Mouse (Mus musculus): ENCODE data around the gene Gtf2ird2. TPM values are rescaled to one million over a fixed set of nuclear protein-coding genes. Genes with fewer than 3 reads are reported as not detected.

Gtf2ird2 gene
- polyA plus RNA-seq, 1 experiment from 2014 or later, result 8.1 TPM

GRCm38 (mm10) chr5:134186961-134187731 is 3.3 kb downstream of the Gtf2ird2 start:
- Histone ChIP-seq H3K4me2 (replicated peaks) (no peak overlapping the region), H3K4me3 (replicated peaks) (no peak overlapping the region), H3K4me1 (replicated peaks) (peaks cover 8% of the 10 kb centered on the region), H3K9me3 (no peaks in the 10 kb centered on the region), H3K36me3 (no peaks in the 10 kb centered on the region), H3K27me3 (replicated peaks) (no peaks in the 10 kb centered on the region), H3K9ac (no peak overlapping the region), H3K27ac (no peak overlapping the region)
- ATAC-seq, result no peak
- 76% methylated on average over 4 of the region's 4 CpGs for WGBS

GRCm38 (mm10) chr5:134188571-134188970 is 4.8 kb downstream of the Gtf2ird2 start:
- peaks cover 5% of the 10 kb centered on the region for H3K4me1 ChIP-seq (replicated peaks)
- no peak overlapping the region for H3K9ac ChIP-seq
- H3K36me3 ChIP-seq, result no peaks in the 10 kb centered on the region
- WGBS, result 65% methylated on average over 7 of the region's 7 CpGs
- no peak for ATAC-seq
- H3K4me3 ChIP-seq (replicated peaks), result no peak overlapping the region
- no peak overlapping the region for H3K4me2 ChIP-seq (replicated peaks)
- no peaks in the 10 kb centered on the region for H3K9me3 ChIP-seq
- H3K27ac ChIP-seq, result no peak overlapping the region
- H3K27me3 ChIP-seq (replicated peaks), result no peaks in the 10 kb centered on the region

GRCm38 (mm10) chr5:134193664-134194063 is 9.8 kb downstream of the Gtf2ird2 start:
- ATAC-seq, result no peak

GRCm38 (mm10) chr5:134206721-134207120 is 22.9 kb downstream of the Gtf2ird2 start:
- H3K9me3 ChIP-seq, result no peaks in the 10 kb centered on the region
- no peak for ATAC-seq
- WGBS, result 78% methylated on average over 10 of the region's 10 CpGs
- H3K27ac ChIP-seq, result no peak overlapping the region
- no peaks in the 10 kb centered on the region for H3K27me3 ChIP-seq (replicated peaks)
- no peak overlapping the region for H3K4me2 ChIP-seq (replicated peaks)
- no peak overlapping the region for H3K9ac ChIP-seq
- H3K36me3 ChIP-seq, result 0 out of 2 replicates have a peak, but pooled peaks cover 2% of the 10 kb centered on the region
- peaks cover 4% of the 10 kb centered on the region; the same call in 1 of the 2 replicates for H3K4me1 ChIP-seq (replicated peaks)
- H3K4me3 ChIP-seq (replicated peaks), result no peak overlapping the region

More at GRCm38 (mm10) chr5:134193664-134194063, 9.8 kb downstream of the Gtf2ird2 start:
- H3K4me1 ChIP-seq (replicated peaks), result no peaks in the 10 kb centered on the region
- no peak overlapping the region for H3K27ac ChIP-seq
- H3K9ac ChIP-seq, result no peak overlapping the region
- no peak overlapping the region for H3K4me3 ChIP-seq (replicated peaks)
- no peaks in the 10 kb centered on the region for H3K27me3 ChIP-seq (replicated peaks)
- no peak overlapping the region for H3K4me2 ChIP-seq (replicated peaks)
- H3K9me3 ChIP-seq, result no peaks in the 10 kb centered on the region
- H3K36me3 ChIP-seq, result 0 out of 2 replicates have a peak, but pooled peaks cover 7% of the 10 kb centered on the region
- WGBS, result 86% methylated on average over 8 of the region's 8 CpGs

GRCm38 (mm10) chr5:134209931-134210554 is 26.2 kb downstream of the Gtf2ird2 start:
- Histone ChIP-seq H3K27me3 (replicated peaks) (no peaks in the 10 kb centered on the region), H3K4me3 (replicated peaks) (no peak overlapping the region), H3K4me1 (replicated peaks) (peaks cover 4% of the 10 kb centered on the region; the same call in 1 of the 2 replicates), H3K27ac (no peak overlapping the region), H3K9me3 (no peaks in the 10 kb centered on the region), H3K4me2 (replicated peaks) (no peak overlapping the region), H3K9ac (no peak overlapping the region), H3K36me3 (no peaks in the 10 kb centered on the region)
- ATAC-seq, result peak; percentile 45; the same call in 1 of the 2 replicates
- WGBS, result 17% methylated on average over 11 of the region's 11 CpGs

GRCm38 (mm10) chr5:134214021-134214806 is 30.4 kb downstream of the Gtf2ird2 start:
- H3K9me3 ChIP-seq, result no peaks in the 10 kb centered on the region
- no peak overlapping the region for H3K27ac ChIP-seq
- ATAC-seq, result peak; percentile 32; the same call in 1 of the 2 replicates
- no peak overlapping the region for H3K4me2 ChIP-seq (replicated peaks)
- H3K4me1 ChIP-seq (replicated peaks), result peaks cover 4% of the 10 kb centered on the region; the same call in 1 of the 2 replicates
- no peaks in the 10 kb centered on the region for H3K27me3 ChIP-seq (replicated peaks)
- H3K9ac ChIP-seq, result 0 out of 2 replicates have a peak overlapping the region, but pooled peaks have one; percentile 10
- no peak overlapping the region for H3K4me3 ChIP-seq (replicated peaks)
- 62% methylated on average over 12 of the region's 12 CpGs for WGBS
- no peaks in the 10 kb centered on the region for H3K36me3 ChIP-seq

GRCm38 (mm10) chr5:134217900-134218299 is 34.1 kb downstream of the Gtf2ird2 start:
- no peak overlapping the region for H3K4me2 ChIP-seq (replicated peaks)
- no peaks in the 10 kb centered on the region; the same call in 1 of the 2 replicates for H3K27me3 ChIP-seq (replicated peaks)
- H3K36me3 ChIP-seq, result no peaks in the 10 kb centered on the region
- no peak overlapping the region for H3K27ac ChIP-seq
- peaks cover 9% of the 10 kb centered on the region for H3K4me1 ChIP-seq (replicated peaks)
- no peak for ATAC-seq
- WGBS, result 84% methylated on average over 7 of the region's 7 CpGs
- H3K9me3 ChIP-seq, result no peaks in the 10 kb centered on the region
- no peak overlapping the region for H3K4me3 ChIP-seq (replicated peaks)
- no peak overlapping the region for H3K9ac ChIP-seq

GRCm38 (mm10) chr5:134221278-134221677 is 37.5 kb downstream of the Gtf2ird2 start:
- Histone ChIP-seq H3K36me3 (no peaks in the 10 kb centered on the region), H3K27ac (no peak overlapping the region), H3K9ac (no peak overlapping the region), H3K9me3 (no peaks in the 10 kb centered on the region), H3K4me1 (replicated peaks) (peaks cover 9% of the 10 kb centered on the region), H3K27me3 (replicated peaks) (no peaks in the 10 kb centered on the region; the same call in 1 of the 2 replicates), H3K4me2 (replicated peaks) (peak overlapping the region; percentile 68), H3K4me3 (replicated peaks) (peak overlapping the region; percentile 23; the same call in 1 of the 2 replicates)
- ATAC-seq, result no peak
- 43% methylated on average over 4 of the region's 4 CpGs for WGBS

- Histone ChIP-seq H3K4me1 (replicated peaks) (peaks cover 9% of the 10 kb centered on the region), H3K9me3 (no peaks in the 10 kb centered on the region), H3K9ac (no peak overlapping the region), H3K4me3 (replicated peaks) (peak overlapping the region; percentile 23), H3K4me2 (replicated peaks) (peak overlapping the region; percentile 68), H3K27ac (no peak overlapping the region), H3K36me3 (no peaks in the 10 kb centered on the region), H3K27me3 (replicated peaks) (no peaks in the 10 kb centered on the region; the same call in 1 of the 2 replicates)
- WGBS, result 3% methylated on average over 36 of the region's 36 CpGs
- ATAC-seq, result peak; percentile 26; the same call in 1 of the 2 replicates
Measured at GRCm38 (mm10) chr5:134221708-134222150, 37.9 kb downstream of the Gtf2ird2 start.

GRCm38 (mm10) chr5:134225110-134225901 is 41.5 kb downstream of the Gtf2ird2 start:
- WGBS, result 79% methylated on average over 30 of the region's 30 CpGs
- Histone ChIP-seq H3K27ac (no peak overlapping the region), H3K36me3 (no peaks in the 10 kb centered on the region), H3K4me3 (replicated peaks) (no peak overlapping the region), H3K4me1 (replicated peaks) (peaks cover 9% of the 10 kb centered on the region), H3K9me3 (no peaks in the 10 kb centered on the region), H3K9ac (no peak overlapping the region), H3K4me2 (replicated peaks) (no peak overlapping the region), H3K27me3 (replicated peaks) (no peaks in the 10 kb centered on the region; the same call in 1 of the 2 replicates)
- ATAC-seq, result no peak

GRCm38 (mm10) chr5:134226946-134227345 is 43.1 kb downstream of the Gtf2ird2 start:
- Histone ChIP-seq H3K4me3 (replicated peaks) (no peak overlapping the region), H3K4me1 (replicated peaks) (peaks cover 6% of the 10 kb centered on the region; the same call in 1 of the 2 replicates), H3K9me3 (no peaks in the 10 kb centered on the region), H3K36me3 (no peaks in the 10 kb centered on the region), H3K27me3 (replicated peaks) (no peaks in the 10 kb centered on the region; the same call in 1 of the 2 replicates), H3K27ac (no peak overlapping the region), H3K9ac (no peak overlapping the region), H3K4me2 (replicated peaks) (no peak overlapping the region)
- no peak for ATAC-seq
- WGBS, result 59% methylated on average over 12 of the region's 12 CpGs
